Mouse (Mus musculus): Measurements from ENCODE around the gene Ptprm.

DNA sequence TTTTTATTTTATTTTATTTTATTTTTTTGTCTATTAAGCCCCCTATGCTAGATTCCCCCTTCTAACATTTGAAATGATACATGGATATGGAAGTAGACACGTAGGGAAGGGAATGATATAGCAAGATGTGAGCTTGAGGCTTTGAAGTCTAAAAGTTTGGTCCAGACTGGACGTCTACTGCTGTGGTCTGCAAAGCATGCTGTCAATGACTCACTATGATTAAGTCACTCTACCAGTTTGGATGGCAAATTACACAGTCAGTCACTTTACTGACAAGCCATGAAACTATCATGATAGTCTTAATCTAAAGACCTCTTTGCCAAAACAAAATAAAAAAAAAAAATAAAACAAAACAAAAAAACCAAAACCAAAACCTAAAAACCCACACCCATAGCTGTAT, 363.5 kb downstream of the Ptprm start:
- TF ChIP-seq POLR2A (IDR thresholded peaks at IDR 0.05; ENCODE audit: insufficient read depth, low read depth, low read length) (no peak), CTCF (IDR thresholded peaks at IDR 0.05; ENCODE audit: insufficient read depth, low read depth, low read length) (no peak)
